Mouse (Mus musculus) bone marrow, adult 2 months (tissue): Measurements from ENCODE around the gene Bpifb1.

Experiments
- CTCF ChIP-seq: fragments of 200-500 bp; IDR thresholded peaks from 2 replicates; pipeline ENCODE4 v1.5.1; 2011; ENCODE audit warnings: low read length, control low read depth; ENCODE audit not compliant: control insufficient read depth, insufficient read depth
- POLR2A ChIP-seq: fragments of 200-500 bp; IDR thresholded peaks from 2 replicates; pipeline ENCODE4 v1.6.1; 2011; ENCODE audit warnings: low read depth, mild to moderate bottlenecking, control low read depth, low read length, borderline replicate concordance; ENCODE audit not compliant: control insufficient read depth

GRCm38 (mm10) chr2:154193994-154194504, 3.4 kb downstream of the Bpifb1 start:
- TF ChIP-seq POLR2A (no peak), CTCF (no peak)
